Mouse (Mus musculus) left cerebral cortex, adult 8-10 months (tissue): Measurements from ENCODE around the gene Mat2a. TPM values are rescaled to one million over a fixed set of nuclear protein-coding genes. Genes with fewer than 3 reads are reported as not detected.
"Not testable (repeated sequence)": the region's sequence is repeated elsewhere in the genome, so short reads cannot be mapped to it uniquely, and the experiment has no call there.

Experiments used
- DNase-seq, 2 experiments: peaks; one replicate each; pipeline ENCODE4 v3.0.0; 2022; ENCODE audit warnings: low spot score in 2 of 2
- total RNA-seq, 4 experiments: library from RNA; stranded (reverse); gene quantifications; 2 replicates each; pipeline ENCODE4 v1.2.4; 2022

Gene Mat2a
- 100 to 1,000 TPM; 148 to 178 (median 163) TPM for total RNA-seq

DNA sequence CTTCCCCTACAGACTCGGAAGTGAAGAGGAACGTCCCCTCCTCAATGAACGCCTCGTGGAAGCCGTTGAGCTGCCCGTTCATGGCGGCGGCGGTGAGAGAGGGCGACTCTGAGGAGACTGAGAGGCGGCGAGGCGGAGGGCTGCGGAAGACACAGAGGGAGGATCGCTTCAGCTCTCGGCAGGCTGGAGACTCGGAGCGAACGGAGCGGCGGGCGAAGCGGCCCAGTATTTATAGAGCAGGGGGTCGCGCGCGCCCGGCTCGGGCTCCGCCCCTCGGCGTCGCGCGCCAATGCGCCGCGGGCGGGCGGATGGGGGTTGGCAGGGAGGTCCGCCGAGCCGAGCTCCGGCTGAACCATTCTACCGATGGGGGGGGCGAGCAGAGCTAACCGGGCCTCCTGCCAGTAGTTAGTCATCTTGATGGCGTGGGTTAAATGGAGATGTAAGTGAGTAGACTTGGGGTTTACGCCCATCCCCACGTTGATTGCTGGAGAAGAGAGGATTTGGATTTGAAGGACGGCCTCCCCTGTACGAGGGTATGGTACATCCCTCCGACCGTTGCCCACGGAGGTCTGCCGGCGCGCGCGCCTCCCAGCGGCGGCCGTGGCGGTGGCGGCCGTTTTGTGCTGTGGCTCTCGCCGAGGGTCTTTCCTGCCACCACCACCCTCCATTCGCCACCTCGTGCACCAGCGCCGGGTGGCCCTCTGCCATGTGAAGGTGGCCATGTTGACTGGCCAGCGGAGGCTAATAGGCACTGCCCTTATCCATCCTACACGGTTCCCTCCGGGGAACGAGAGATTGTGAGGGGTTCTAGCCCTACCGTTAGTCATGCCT, at the start of gene Mat2a:
TSS of gene Mat2a (minus strand) at position 204 of the 831 bp plus-strand sequence.
- DNase-seq: peak; percentile 93 to 95

DNA sequence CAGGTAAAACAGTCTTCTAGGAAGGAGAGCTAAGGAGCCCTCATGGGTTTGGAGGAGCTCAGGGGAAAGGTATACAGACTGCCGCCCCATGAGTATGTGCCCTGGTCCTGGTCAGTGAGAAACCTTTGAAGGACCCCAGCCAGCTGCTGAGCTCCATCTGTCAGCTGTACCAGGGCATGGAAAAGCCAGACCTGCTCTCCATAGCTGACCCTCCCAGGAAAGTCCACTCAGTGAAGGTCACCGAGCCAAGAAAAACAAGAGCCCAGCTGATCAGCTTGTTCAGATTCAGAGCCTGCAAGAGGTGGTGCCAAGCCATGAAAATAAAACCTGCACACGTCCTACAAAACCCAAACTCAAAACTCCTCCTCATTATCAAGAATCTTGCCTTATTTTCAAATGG, 49.5 kb upstream of the Mat2a start:
- no peak for DNase-seq

GRCm38 (mm10) chr6:72487282-72487681, 47.9 kb upstream of the Mat2a start:
- no peak for DNase-seq

GRCm38 (mm10) chr6:72486307-72486706, 46.9 kb upstream of the Mat2a start:
- DNase-seq: no peak

- DNase-seq: no peak
Observed at GRCm38 (mm10) chr6:72484887-72485286, 45.5 kb upstream of the Mat2a start.

DNA sequence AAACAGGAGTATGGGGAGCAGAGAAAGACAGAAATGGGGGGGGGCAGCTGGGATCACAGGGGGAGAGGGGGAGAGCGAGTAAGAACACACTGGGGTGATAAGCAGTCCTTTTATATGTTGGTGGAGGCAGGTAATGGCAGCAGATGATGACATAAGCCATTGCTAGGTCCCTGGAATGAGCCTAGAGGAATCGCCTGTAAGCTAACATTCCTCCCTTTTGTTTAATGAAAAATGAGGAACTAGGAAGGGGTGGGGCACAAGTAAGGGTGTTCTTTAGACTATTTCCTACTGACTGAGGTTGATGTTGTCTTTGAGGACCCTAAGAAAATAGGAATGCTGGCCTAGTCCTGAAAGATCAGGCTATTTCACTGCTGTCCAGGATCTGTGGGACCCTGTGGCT, 42.8 kb upstream of the Mat2a start:
- no peak for DNase-seq

GRCm38 (mm10) chr6:72480422-72480702, 41.0 kb upstream of the Mat2a start:
- DNase-seq: no peak

GRCm38 (mm10) chr6:72479645-72480421, 40.5 kb upstream of the Mat2a start:
- DNase-seq: no peak

DNA sequence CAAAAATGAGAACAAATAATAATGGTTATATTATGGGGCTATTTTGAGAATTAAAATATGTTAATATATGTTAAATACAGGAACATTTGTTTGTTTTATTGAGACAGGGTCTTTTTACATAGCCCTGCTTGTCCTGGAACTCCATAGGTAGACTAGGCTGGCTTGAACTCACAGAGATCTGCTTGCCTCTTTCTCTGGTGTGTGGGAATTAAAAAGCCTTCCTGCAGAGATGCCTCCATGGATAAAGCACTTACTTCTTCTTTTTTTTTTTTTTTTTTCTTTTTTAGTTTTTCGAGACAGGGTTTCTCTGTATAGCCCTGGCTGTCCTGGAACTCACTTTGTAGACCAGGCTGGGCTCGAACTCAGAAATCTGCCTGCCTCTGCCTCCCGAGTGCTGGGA, 39.3 kb upstream of the Mat2a start:
- not testable (repeated sequence) for DNase-seq

GRCm38 (mm10) chr6:72477621-72478020, 38.3 kb upstream of the Mat2a start:
- no peak for DNase-seq

DNA sequence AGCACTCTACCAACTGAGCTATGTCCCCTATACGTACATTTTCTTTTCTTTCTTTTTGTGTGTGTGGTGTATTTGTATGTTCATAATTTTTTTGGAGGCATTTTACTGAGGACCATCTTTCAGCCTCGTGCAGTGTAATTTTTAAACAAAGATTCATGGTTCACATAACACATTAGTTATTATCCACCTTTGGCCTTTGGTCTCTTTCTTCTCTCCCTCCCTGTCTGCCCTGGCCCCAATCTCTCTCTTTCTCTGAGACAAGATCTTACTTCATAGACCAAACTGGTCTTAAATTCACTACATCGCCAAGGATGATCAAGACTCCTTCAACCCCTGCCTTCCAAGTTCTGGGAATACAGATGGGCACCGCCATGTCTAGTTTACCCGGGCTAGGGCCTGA, 37.5 kb upstream of the Mat2a start:
- DNase-seq: no peak

DNA sequence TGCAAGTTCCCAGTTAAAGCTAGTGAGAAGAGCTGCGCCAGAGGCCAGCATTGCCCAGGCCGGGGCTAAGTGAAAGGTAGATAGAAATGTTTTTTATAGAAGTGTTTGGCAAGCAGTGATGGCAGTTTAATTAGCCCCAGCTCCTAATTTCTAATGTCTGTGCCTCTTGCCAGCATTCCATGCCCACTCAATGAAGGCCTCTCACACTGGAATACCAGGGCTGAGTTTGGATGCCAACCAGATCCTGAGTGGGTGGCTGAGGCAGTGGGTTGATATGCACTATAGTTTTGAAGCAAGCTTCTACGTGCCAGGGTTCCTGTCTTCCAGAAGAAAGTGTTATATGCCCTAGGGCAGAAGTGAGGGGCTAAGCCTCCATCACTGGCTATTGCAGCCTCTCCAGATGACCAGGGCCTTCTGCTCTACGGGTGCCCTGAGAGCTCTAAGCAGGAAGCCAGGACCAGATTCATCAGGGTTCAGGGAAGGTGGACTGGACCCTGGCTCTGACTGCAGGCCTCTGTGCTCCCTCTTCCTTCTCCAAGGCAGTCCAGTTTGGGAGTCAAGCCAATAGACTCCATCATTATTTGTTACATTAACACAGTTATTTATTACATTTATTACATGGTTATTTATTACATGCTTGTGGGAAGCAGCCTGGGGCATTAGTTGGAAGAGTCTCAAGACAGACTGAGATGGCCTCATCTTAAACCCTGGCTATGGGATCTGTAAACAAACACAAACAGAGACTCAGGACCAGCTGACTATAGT, 36.0 kb upstream of the Mat2a start:
- peak in 1 of 2 experiments; percentile 45 for DNase-seq

GRCm38 (mm10) chr6:72473264-72474041, 34.1 kb upstream of the Mat2a start:
- peak in 1 of 2 experiments; percentile 22 for DNase-seq

- no peak for DNase-seq
Observed at GRCm38 (mm10) chr6:72466171-72466570, 26.8 kb upstream of the Mat2a start.

DNA sequence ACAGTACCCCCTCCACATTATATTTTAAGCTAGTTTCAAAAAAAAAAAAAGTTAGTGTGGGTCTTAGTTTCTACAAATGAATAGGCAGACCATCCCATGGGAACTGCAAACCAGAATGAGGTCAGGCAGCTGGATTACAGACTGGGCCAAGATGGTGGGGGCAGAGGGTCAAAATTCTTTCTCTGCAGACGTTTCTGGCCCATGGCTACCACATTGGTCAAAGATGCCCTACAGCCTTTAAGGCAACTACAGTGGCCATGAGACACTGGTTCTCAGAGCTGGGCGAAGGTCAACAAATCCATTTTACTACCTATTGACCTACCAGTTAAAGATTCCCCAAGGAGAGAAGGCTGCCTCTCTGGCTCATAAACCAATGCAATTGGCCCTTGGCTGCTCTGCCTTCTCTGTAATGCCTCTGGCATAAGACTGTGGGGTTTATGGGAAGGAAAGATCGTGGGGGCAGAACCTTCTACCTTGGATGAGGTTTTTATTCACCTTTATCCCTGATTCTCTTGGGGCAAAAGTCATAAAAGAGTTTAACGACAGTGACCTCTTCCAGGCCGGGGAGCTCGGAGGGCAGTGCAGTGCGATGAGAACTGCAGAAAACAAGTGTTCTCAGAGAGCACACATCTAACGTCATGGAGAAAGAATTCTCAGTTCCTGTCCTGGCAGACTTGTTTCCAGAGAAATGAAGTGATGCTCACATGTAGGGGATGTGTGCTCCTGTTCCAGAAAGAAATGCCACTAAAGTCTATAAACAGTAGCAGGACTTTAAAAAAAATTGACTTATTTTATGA, 26.2 kb upstream of the Mat2a start:
- no peak for DNase-seq

DNA sequence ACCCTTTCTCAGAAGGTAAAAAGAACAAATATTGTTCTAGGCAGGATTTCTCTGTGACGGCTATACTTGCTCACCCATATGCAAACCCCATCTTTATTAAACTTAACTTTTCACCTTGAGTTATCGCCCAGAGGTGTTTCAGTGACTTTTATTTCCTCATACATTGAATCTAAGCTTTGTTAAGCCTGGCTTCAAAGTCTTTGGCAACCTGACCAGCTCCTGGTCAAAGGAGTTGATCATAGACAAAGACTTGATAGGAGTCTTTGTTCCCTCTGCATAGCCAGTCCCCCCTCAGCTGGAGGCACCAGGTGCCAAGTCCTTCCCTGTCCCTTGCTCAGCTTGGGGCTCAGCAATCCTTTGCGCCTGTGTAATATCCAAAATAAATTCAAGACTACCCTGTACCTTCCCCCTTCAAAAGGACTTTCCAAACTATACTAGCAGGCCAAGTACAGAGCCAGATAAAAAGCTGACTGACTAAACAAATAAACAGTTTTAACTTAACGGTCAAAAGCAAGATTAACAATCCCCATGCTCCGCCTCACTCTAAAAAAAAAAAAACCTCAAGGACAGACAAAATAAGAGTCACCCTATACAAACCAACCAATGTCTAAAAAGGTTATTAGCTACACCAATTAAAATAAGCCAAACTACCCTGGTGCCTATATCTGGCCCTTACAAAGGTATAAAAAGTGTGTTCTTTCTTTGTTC, 23.3 kb upstream of the Mat2a start:
- DNase-seq: not testable (repeated sequence)

DNA sequence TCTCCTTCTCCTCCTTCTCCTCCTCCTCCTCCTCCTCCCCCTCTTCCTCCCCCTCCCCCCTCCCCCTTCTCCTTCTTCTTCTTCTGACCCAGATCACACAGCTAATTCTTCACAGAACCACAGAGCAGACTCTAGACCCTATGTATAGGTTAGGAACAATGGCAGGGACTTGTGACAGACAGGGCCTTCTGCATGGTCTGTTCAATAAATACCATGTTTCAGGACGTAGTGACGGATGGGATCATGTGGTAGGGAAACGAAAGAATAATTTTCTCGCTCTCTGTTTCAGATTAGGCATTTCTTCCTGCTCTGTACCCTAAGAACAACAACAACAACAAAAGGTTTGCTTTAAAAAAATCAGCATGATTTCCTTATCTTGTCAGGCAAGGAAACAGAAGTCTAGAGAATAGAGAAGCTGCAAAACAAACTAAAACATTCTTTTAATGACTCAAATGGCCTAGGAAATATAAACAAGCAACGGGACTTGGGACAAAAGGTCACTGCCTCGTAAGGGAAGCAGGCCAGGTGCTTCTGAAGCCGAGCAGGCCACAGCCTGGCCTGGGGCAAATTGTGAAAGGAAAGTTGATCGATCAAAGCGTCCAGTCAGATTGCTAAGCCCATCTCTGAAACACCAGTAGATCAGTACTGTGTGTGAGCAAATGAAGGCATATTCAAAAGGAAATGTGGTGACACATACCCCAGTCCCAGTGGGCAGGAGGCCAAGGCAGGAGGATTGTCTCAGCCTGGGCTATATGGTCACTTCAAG, 20.9 kb upstream of the Mat2a start:
- DNase-seq: no peak

- DNase-seq: no peak
Observed at GRCm38 (mm10) chr6:72458921-72459320, 19.6 kb upstream of the Mat2a start.

- DNase-seq: no peak
Observed at GRCm38 (mm10) chr6:72458418-72458817, 19.1 kb upstream of the Mat2a start.
